Mouse (Mus musculus): ENCODE results near the gene Map4k4. TPM values are rescaled to one million over a fixed set of nuclear protein-coding genes. Genes with fewer than 3 reads are reported as not detected.

The Map4k4 gene
- total RNA-seq (2014; rRNA removed), result 172 and 189 TPM in 2 replicates
- polyA plus RNA-seq (2015; fragmentation: Nextera tagmentation; extraction: Ambion mirVana), result 32.4 and 34.1 TPM in 2 replicates

DNA sequence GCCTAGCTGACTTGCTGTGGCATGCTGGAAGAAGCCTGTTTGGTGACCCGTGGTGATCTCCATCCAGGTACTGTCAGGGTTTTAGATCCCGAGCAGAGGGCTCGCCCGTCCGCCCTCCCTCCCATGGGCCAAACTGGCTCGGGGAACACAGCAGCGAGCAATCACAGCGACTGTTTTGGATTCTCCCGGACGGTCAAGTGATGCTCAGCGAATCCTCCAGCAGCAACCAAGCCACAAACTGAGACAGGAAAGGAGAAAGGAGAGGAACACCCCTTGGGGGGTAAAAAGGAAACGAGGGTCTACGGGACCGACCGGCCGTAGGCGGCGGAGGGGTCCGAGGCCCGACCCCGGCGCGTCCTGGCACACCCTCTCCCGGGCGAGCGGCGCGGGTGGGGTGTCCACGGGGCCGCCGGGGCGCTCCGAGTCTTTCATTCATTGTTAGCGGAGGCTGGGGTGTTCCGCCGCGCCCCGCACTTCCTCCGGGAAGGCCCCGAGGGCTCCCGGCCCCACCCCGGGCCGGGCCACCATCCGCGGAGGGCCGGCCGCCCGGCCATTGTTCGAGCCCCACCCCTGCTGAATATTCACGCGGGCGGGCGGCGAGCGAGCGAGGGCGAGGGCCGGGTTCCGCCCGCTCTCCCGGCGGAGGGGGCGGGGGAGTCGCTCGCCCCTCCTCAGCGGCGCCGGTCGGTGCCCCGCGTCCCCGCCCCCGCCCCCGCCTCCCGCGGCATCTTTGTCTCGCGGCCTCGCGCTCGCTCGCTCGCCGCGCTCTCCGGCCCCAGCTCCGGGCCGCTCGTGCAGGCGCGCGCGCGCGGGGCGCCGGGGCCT is at the start of gene Map4k4:
Map4k4 (plus strand) TSS at position 733 of the 825 bp plus-strand sequence.
- H3K9me3 ChIP-seq (ENCODE audit: low read length), result no peaks in the 10 kb centered on the region
- peak within 1 kb of the TSS; percentile 89 for H3K4me2 ChIP-seq (ENCODE audit: low read depth, low read length)
- under 1% methylated on average over 85 of the region's 97 CpGs for WGBS
- peak within 1 kb of the TSS; percentile 100 for H3K9ac ChIP-seq (replicated peaks; ENCODE audit: low read length)
- H3K27me3 ChIP-seq (ENCODE audit: insufficient read depth, low read length), result no peaks in the 10 kb centered on the region
- H3K4me3 ChIP-seq (ENCODE audit: low read length), result peak within 1 kb of the TSS; percentile 99
- ATAC-seq (peak; percentile 86), DNase-seq (ENCODE audit: low spot score) (peak; percentile 92)
- no peaks in the 10 kb centered on the region for H3K36me3 ChIP-seq (ENCODE audit: insufficient read depth, low read length)
- no peak for TF ChIP-seq CTCF (IDR thresholded peaks at IDR 0.05; ENCODE audit: low read depth)
- peak within 1 kb of the TSS; percentile 100 for H3K27ac ChIP-seq
- H3K4me1 ChIP-seq (ENCODE audit: insufficient read depth, low read length), result peaks cover 20% of the 10 kb centered on the region; the same call in 1 of the 2 replicates

DNA sequence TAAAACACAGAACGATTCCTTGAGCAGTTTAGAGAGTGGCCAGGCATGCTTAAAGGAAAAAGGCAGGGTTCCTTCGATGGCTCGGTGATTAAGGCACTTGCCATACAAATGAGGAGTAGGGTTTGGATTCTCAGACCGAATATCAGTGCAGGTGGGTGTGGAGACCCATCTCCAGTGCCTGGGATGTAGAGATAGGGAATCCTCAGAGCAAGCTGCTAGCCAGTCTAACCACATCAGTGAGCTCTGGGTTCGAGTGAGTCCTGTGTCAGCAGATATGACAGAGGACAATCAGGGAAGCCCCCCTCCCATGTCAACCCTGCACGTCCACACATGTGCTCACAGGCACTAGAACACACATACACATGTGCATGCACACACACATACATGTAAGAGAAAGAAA is 44.8 kb upstream of the Map4k4 start:
- WGBS, result 86% methylated on average over 6 of the region's 6 CpGs
- DNase-seq (ENCODE audit: low spot score) (no peak), ATAC-seq (no peak)
- no peaks in the 10 kb centered on the region for H3K27me3 ChIP-seq (ENCODE audit: insufficient read depth, low read length)
- no peak overlapping the region for H3K9ac ChIP-seq (replicated peaks; ENCODE audit: low read length)
- no peaks in the 10 kb centered on the region for H3K4me1 ChIP-seq (ENCODE audit: insufficient read depth, low read length)
- H3K36me3 ChIP-seq (ENCODE audit: insufficient read depth, low read length), result no peaks in the 10 kb centered on the region
- H3K4me3 ChIP-seq (ENCODE audit: low read length), result no peak overlapping the region
- no peak overlapping the region for H3K4me2 ChIP-seq (ENCODE audit: low read depth, low read length)
- H3K27ac ChIP-seq, result no peak overlapping the region
- no peaks in the 10 kb centered on the region for H3K9me3 ChIP-seq (ENCODE audit: low read length)
- no peak for TF ChIP-seq CTCF (IDR thresholded peaks at IDR 0.05; ENCODE audit: low read depth)

DNA sequence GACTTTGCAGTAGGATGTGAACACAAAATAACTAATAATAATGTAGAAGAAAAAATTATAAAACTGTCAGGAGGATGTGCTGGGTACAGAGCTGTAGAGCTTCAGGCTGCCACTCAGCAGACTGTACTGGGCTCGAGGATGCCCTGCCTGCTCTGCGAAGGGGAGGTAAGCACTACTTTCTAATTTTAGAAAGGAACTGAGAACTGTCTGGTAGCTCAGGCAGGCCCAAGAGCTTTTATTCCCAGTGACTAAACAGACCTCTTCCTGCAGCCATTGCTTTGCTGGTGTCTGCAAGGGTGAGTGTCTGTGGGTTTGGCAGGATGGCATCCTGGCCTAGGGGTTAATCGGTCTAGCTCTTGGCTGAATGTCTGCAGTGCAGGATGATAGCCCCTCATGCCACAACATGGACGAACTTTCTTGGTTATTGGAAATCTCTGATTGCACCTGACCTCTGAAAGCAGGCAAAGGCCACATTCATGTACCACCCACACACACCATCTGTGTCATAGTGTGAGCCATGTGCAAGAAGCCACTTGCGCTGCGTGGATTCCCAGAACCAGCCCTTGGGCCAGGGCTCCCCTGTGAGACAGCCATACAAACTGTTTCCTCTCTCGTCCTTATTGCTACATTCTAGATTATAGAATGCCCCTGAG is 43.8 kb upstream of the Map4k4 start:
- Histone ChIP-seq H3K4me3 (ENCODE audit: low read length) (no peak overlapping the region), H3K9ac (replicated peaks; ENCODE audit: low read length) (no peak overlapping the region), H3K4me1 (ENCODE audit: insufficient read depth, low read length) (no peaks in the 10 kb centered on the region), H3K4me2 (ENCODE audit: low read depth, low read length) (no peak overlapping the region), H3K27me3 (ENCODE audit: insufficient read depth, low read length) (no peaks in the 10 kb centered on the region), H3K9me3 (ENCODE audit: low read length) (no peaks in the 10 kb centered on the region), H3K36me3 (ENCODE audit: insufficient read depth, low read length) (no peaks in the 10 kb centered on the region), H3K27ac (no peak overlapping the region; the same call in 1 of the 2 replicates)
- WGBS, result 65% methylated on average over 7 of the region's 7 CpGs
- no peak for DNase-seq (ENCODE audit: low spot score)
- ATAC-seq, result no peak; the same call in 1 of the 2 replicates
- no peak for TF ChIP-seq CTCF (IDR thresholded peaks at IDR 0.05; ENCODE audit: low read depth)

DNA sequence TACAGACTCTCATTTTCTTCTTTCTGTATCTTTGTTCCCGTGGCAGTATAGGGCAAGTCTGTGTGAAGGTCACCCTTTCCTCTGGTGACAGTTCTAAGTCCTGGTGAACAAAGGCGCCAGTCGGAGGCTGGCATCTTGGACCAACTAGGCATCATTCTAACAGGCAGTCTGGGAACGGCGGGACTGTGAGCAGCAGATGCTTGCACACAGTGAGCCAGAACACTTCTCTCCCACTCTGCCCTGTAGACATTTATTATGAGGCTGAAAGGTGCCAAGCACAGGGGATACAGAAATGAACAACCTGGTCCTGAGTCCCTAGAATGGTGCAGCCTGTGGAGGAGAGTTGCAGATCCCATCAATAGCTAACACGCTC is 43.3 kb upstream of the Map4k4 start:
- Histone ChIP-seq H3K4me3 (ENCODE audit: low read length) (no peak overlapping the region), H3K9ac (replicated peaks; ENCODE audit: low read length) (no peak overlapping the region), H3K9me3 (ENCODE audit: low read length) (no peaks in the 10 kb centered on the region), H3K27me3 (ENCODE audit: insufficient read depth, low read length) (no peaks in the 10 kb centered on the region), H3K4me2 (ENCODE audit: low read depth, low read length) (no peak overlapping the region), H3K36me3 (ENCODE audit: insufficient read depth, low read length) (no peaks in the 10 kb centered on the region), H3K27ac (no peak overlapping the region; the same call in 1 of the 2 replicates), H3K4me1 (ENCODE audit: insufficient read depth, low read length) (no peaks in the 10 kb centered on the region)
- 59% methylated on average over 6 of the region's 6 CpGs for WGBS
- DNase-seq (ENCODE audit: low spot score) (no peak), ATAC-seq (no peak; the same call in 1 of the 2 replicates)
- TF ChIP-seq CTCF (IDR thresholded peaks at IDR 0.05; ENCODE audit: low read depth), result no peak

DNA sequence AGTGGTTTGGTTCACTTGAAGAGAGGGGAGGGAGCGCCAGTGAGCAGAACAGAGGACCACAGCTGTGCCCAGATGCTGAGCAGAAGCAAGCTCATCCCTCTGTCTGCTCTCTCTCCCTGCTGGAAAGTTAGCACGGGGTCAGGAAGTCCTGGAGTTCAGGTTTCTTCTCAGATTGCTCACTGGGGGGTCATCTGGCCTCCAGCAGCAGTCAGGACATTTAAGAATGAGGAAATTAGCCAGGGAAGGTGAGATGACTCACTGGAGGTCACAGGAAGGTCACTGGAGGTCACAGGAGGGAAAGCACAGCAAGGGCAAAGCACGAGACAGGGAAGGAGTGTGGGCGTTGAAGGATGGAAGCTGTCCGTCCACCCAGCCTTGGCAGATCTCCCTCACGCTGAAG is 41.5 kb upstream of the Map4k4 start:
- TF ChIP-seq CTCF (IDR thresholded peaks at IDR 0.05; ENCODE audit: low read depth), result no peak
- DNase-seq (ENCODE audit: low spot score) (no peak), ATAC-seq (no peak)
- Histone ChIP-seq H3K4me3 (ENCODE audit: low read length) (no peak overlapping the region), H3K36me3 (ENCODE audit: insufficient read depth, low read length) (no peaks in the 10 kb centered on the region), H3K4me1 (ENCODE audit: insufficient read depth, low read length) (no peaks in the 10 kb centered on the region), H3K4me2 (ENCODE audit: low read depth, low read length) (no peak overlapping the region), H3K27ac (no peak overlapping the region), H3K9ac (replicated peaks; ENCODE audit: low read length) (no peak overlapping the region), H3K9me3 (ENCODE audit: low read length) (no peaks in the 10 kb centered on the region), H3K27me3 (ENCODE audit: insufficient read depth, low read length) (no peaks in the 10 kb centered on the region)
- 31% methylated on average over 6 of the region's 6 CpGs for WGBS

DNA sequence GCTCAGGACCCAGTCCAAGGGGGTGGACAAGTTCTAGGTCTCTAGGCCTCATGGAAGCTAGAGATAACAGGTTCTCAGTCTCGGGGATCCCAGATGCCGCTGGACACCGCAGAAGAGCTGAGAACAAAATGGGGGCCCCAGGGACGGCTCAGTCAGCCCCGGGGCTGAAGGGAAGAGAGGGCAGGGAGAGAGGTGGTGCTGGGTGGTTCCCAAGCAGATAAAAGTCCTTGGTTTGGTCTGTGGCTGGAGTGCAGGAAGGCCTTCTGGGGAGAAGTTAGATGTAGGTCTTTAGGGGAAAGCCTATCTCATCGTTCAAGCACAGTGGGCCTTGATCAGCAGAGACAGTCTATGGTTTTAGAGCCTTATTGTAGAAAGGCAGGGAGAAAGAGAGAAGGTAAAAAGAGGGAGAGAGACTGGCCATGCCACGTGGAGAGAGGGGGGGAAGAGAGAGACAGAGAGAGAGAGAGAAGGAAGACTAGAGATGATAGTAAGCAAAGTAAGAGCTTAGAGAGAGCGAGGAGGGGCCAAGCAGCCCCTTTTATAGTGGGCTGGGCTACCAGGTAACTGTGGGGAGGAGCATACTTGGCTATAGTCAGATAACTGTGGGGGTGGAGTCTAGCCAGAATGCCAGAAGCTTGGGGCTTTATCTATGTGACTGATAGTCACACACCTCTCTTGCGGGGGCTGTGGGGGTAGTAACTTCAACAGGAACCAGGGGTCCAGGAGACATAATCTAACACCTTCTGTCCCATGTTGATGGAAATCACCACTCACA is 34.2 kb upstream of the Map4k4 start:
- no peak for TF ChIP-seq CTCF (IDR thresholded peaks at IDR 0.05; ENCODE audit: low read depth)
- Histone ChIP-seq H3K4me1 (ENCODE audit: insufficient read depth, low read length) (peaks cover 12% of the 10 kb centered on the region), H3K27me3 (ENCODE audit: insufficient read depth, low read length) (no peaks in the 10 kb centered on the region), H3K4me2 (ENCODE audit: low read depth, low read length) (no peak overlapping the region), H3K36me3 (ENCODE audit: insufficient read depth, low read length) (no peaks in the 10 kb centered on the region), H3K27ac (no peak overlapping the region), H3K9me3 (ENCODE audit: low read length) (no peaks in the 10 kb centered on the region), H3K9ac (replicated peaks; ENCODE audit: low read length) (no peak overlapping the region), H3K4me3 (ENCODE audit: low read length) (no peak overlapping the region)
- DNase-seq (ENCODE audit: low spot score) (no peak), ATAC-seq (no peak)
- WGBS, result 95% methylated on average over 9 of the region's 9 CpGs
